21 mouse cellular contexts compared by ENCODE assay signal in genomic region chr7:78294322-78294721, GRCm38 (mm10).
DNase-seq lines count a peak whose midpoint lies in the region; TF ChIP-seq lines count a peak whose summit lies in the region.
"Had no signal": no experiment of that assay in that cellular context is flagged by ENCODE, and none has a peak within 500 bp of the region (broad histone marks: within the 10 kb centered on the region; RNA-seq: fewer than 3 reads in every experiment).

No protein-coding gene starts in this region.

- no peak for TF ChIP-seq POLR2A in brain, embryonic 14.5 days (IDR thresholded peaks at IDR 0.05; ENCODE audit: borderline replicate concordance, extremely low read depth, insufficient read depth, insufficient read length, poor library complexity, severe bottlenecking)

- no peak overlapping the region for H3K27ac ChIP-seq in left cerebral cortex, adult 2 months
- H3K27ac ChIP-seq: embryonic facial prominence, embryonic 12.5 days; hindbrain, embryonic 15.5 days; limb, embryonic 10.5 days; macrophage; midbrain, embryonic 15.5 days had no signal

- TF ChIP-seq CTCF in left cerebral cortex, adult 2 months (IDR thresholded peaks at IDR 0.05), result peak; percentile 32
- TF ChIP-seq CTCF in brain, embryonic 14.5 days (IDR thresholded peaks at IDR 0.05; ENCODE audit: borderline replicate concordance, extremely low read depth, insufficient read depth, insufficient read length), result peak; percentile 18; the same call in 1 of the 2 replicates

- DNase-seq in embryo, embryonic 10 days (ENCODE audit: low spot score), result peak; percentile 6
- DNase-seq in embryo, embryonic 9.5 days (ENCODE audit: extremely low spot score), result no peak
- DNase-seq in left cerebral cortex, adult 2 months (ENCODE audit: extremely low spot score in 1 of 2, low spot score in 2 of 2), result no peak
- DNase-seq in left cerebral cortex, postnatal 10 days (ENCODE audit: extremely low spot score in 1 of 2, low spot score in 2 of 2), result no peak
- DNase-seq in ES-CJ7 (ENCODE audit: low read depth, low spot score), result peak; percentile 11
- no peak for DNase-seq in brain, embryonic 14.5 days (ENCODE audit: low read depth)
- no peak for DNase-seq in urinary bladder, postnatal 4 days (ENCODE audit: low spot score in 2 of 2)
- DNase-seq: adrenal gland, adult 8-10 months; cerebellum, adult 9-10 months; gastrocnemius, postnatal 36 days; heart, postnatal 4 days; kidney, adult 9 months; kidney, postnatal 25 days; layer of hippocampus, adult 9-11 months; right cerebral cortex, postnatal 4 days; thymus, postnatal 36 days had no signal

- H3K4me3 ChIP-seq in left cerebral cortex, adult 2 months, result no peak overlapping the region
- H3K4me3 ChIP-seq: embryonic facial prominence, embryonic 12.5 days; hindbrain, embryonic 15.5 days; limb, embryonic 10.5 days; midbrain, embryonic 15.5 days had no signal

- intact Hi-C loops in left cerebral cortex, adult 2 months (cut with DNase I), result no loop called here
- intact Hi-C loops in left cerebral cortex, postnatal 10 days (cut with DNase I), result no loop called here

Comparison
In these comparisons a context has a peak if more than half of its experiments do, and no peak if none do; other contexts are left out.
1. DNase-seq: peak in embryo, embryonic 10 days (single experiment) and ES-CJ7 (single experiment); none in embryo, embryonic 9.5 days (single experiment), left cerebral cortex, adult 2 months (0 of 2), left cerebral cortex, postnatal 10 days (0 of 2), brain, embryonic 14.5 days (single experiment) and urinary bladder, postnatal 4 days (0 of 2).